ENCODE assay signal across 26 mouse cellular contexts in genomic region chr3:152278431-152278830, GRCm38 (mm10). TPM values are rescaled to one million over a fixed set of nuclear protein-coding genes. Genes with fewer than 3 reads are reported as not detected.
DNase-seq lines count a peak whose midpoint lies in the region; ATAC-seq and TF ChIP-seq lines count a peak whose summit lies in the region.
"Had no signal": no experiment of that assay in that cellular context is flagged by ENCODE, and none has a peak within 500 bp of the region (broad histone marks: within the 10 kb centered on the region; RNA-seq: fewer than 3 reads in every experiment).

No protein-coding gene starts in this region.

- no peak overlapping the region for H3K9ac ChIP-seq in embryonic facial prominence, embryonic 12.5 days
- peak overlapping the region; percentile 25; the same call in 1 of the 2 replicates for H3K9ac ChIP-seq in heart, embryonic 14.5 days (ENCODE audit: low read length)
- no peak overlapping the region for H3K9ac ChIP-seq in kidney, postnatal 0 days (ENCODE audit: low read depth, low read length)
- no peak overlapping the region for H3K9ac ChIP-seq in embryonic facial prominence, embryonic 15.5 days
- H3K9ac ChIP-seq: forebrain, embryonic 13.5 days; hindbrain, embryonic 12.5 days; limb, embryonic 13.5 days; liver, embryonic 13.5 days; midbrain, embryonic 15.5 days; neural tube, embryonic 13.5 days had no signal

- H3K4me1 ChIP-seq in embryonic facial prominence, embryonic 12.5 days: peaks cover 7% of the 10 kb centered on the region; the same call in 1 of the 2 replicates
- H3K4me1 ChIP-seq in embryonic facial prominence, embryonic 10.5 days: peaks cover 11% of the 10 kb centered on the region
- H3K4me1 ChIP-seq in heart, embryonic 14.5 days (ENCODE audit: control insufficient read depth in 2 of 2, insufficient read depth in 2 of 2, low read length in 2 of 2): peaks cover under 1 to 7% of the 10 kb centered on the region in 2 experiments; a peak in 2 of 4 replicates
- H3K4me1 ChIP-seq in kidney, postnatal 0 days (replicated peaks; ENCODE audit: insufficient read depth, low read length): no peaks in the 10 kb centered on the region
- no peaks in the 10 kb centered on the region for H3K4me1 ChIP-seq in embryonic facial prominence, embryonic 15.5 days
- H3K4me1 ChIP-seq: forebrain, embryonic 13.5 days; hindbrain, embryonic 12.5 days; midbrain, embryonic 15.5 days; neural tube, embryonic 13.5 days had no signal

- no peaks in the 10 kb centered on the region for H3K27me3 ChIP-seq in embryonic facial prominence, embryonic 12.5 days
- no peaks in the 10 kb centered on the region for H3K27me3 ChIP-seq in embryonic facial prominence, embryonic 10.5 days (replicated peaks; ENCODE audit: low read depth, poor library complexity, severe bottlenecking)
- no peaks in the 10 kb centered on the region for H3K27me3 ChIP-seq in heart, embryonic 14.5 days (ENCODE audit: control insufficient read depth, insufficient read depth, low read length)
- no peaks in the 10 kb centered on the region for H3K27me3 ChIP-seq in kidney, postnatal 0 days (ENCODE audit: insufficient read depth, low read length)
- H3K27me3 ChIP-seq in embryonic facial prominence, embryonic 15.5 days: no peaks in the 10 kb centered on the region
- H3K27me3 ChIP-seq: forebrain, embryonic 13.5 days; hindbrain, embryonic 12.5 days; limb, embryonic 13.5 days; liver, embryonic 13.5 days; megakaryocyte, embryonic 14.5 days; midbrain, embryonic 15.5 days; neural tube, embryonic 13.5 days had no signal

- 20% methylated on average over 2 of the region's 2 CpGs for WGBS in embryonic facial prominence, embryonic 12.5 days
- WGBS in embryonic facial prominence, embryonic 10.5 days: 43% methylated on average over 2 of the region's 2 CpGs
- WGBS in heart, embryonic 14.5 days: 30% methylated on average over 2 of the region's 2 CpGs
- WGBS in kidney, postnatal 0 days: 24% methylated on average over 2 of the region's 2 CpGs
- WGBS in embryonic facial prominence, embryonic 15.5 days: 23% methylated on average over 2 of the region's 2 CpGs

- no peak for TF ChIP-seq CTCF in kidney, postnatal 0 days (IDR thresholded peaks at IDR 0.05; ENCODE audit: low read depth)

- no peak overlapping the region for H3K4me2 ChIP-seq in embryonic facial prominence, embryonic 12.5 days (replicated peaks)
- H3K4me2 ChIP-seq in heart, embryonic 14.5 days (ENCODE audit: low read length): no peak overlapping the region
- no peak overlapping the region for H3K4me2 ChIP-seq in kidney, postnatal 0 days (ENCODE audit: low read length)
- H3K4me2 ChIP-seq in embryonic facial prominence, embryonic 15.5 days (replicated peaks): no peak overlapping the region
- H3K4me2 ChIP-seq: forebrain, embryonic 13.5 days; hindbrain, embryonic 12.5 days; limb, embryonic 13.5 days; liver, embryonic 13.5 days; midbrain, embryonic 15.5 days; neural tube, embryonic 13.5 days had no signal

- no peak for DNase-seq in embryonic facial prominence, embryonic 10.5 days (ENCODE audit: low spot score)
- no peak for DNase-seq in heart, postnatal 25 days (ENCODE audit: low spot score)
- DNase-seq in kidney, postnatal 0 days (ENCODE audit: low spot score): peak; percentile 61
- no peak for DNase-seq in kidney, postnatal 10 days
- DNase-seq in layer of hippocampus, postnatal 14 days (ENCODE audit: low spot score in 2 of 2): no peak
- DNase-seq: adrenal gland, postnatal 25 days; cerebellum, adult 9-10 months; gastrocnemius, postnatal 10 days; kidney, postnatal 14 days; layer of hippocampus, postnatal 36 days; liver, embryonic 13.5 days; lung, adult 2 months; lung, postnatal 36 days; retina, postnatal 1 day had no signal

- no peak for ATAC-seq in embryonic facial prominence, embryonic 12.5 days (ENCODE audit: insufficient number of reproducible peaks, insufficient read depth, low FRiP score, low TSS enrichment)
- ATAC-seq in heart, embryonic 14.5 days (ENCODE audit: insufficient number of reproducible peaks, insufficient read depth, low FRiP score, low read depth): no peak
- ATAC-seq in kidney, postnatal 0 days (replicated peaks; ENCODE audit: low FRiP score, low read depth): no peak
- ATAC-seq in embryonic facial prominence, embryonic 15.5 days (ENCODE audit: insufficient number of reproducible peaks, low FRiP score, low TSS enrichment, low read depth): no peak
- ATAC-seq: forebrain, embryonic 13.5 days; intestine, postnatal 0 days; midbrain, embryonic 15.5 days had no signal

- H3K27ac ChIP-seq in embryonic facial prominence, embryonic 12.5 days: peak overlapping the region; percentile 65; the same call in 1 of the 2 replicates
- H3K27ac ChIP-seq in embryonic facial prominence, embryonic 10.5 days (replicated peaks): no peak overlapping the region
- H3K27ac ChIP-seq in heart, embryonic 14.5 days (replicated peaks in 1 of 2; ENCODE audit: control insufficient read depth in 1 of 2, insufficient read depth in 1 of 2, low read depth in 2 of 2, low read length in 2 of 2): peak overlapping the region; percentile 16 to 61; a peak in 2 of 4 replicates
- H3K27ac ChIP-seq in kidney, postnatal 0 days: no peak overlapping the region
- H3K27ac ChIP-seq in embryonic facial prominence, embryonic 15.5 days (replicated peaks): 0 out of 2 replicates have a peak overlapping the region, but pooled peaks have one; percentile 11
- H3K27ac ChIP-seq: forebrain, embryonic 13.5 days; hindbrain, embryonic 12.5 days; layer of hippocampus, adult 2 months; limb, embryonic 13.5 days; liver, embryonic 13.5 days; midbrain, embryonic 15.5 days; neural tube, embryonic 13.5 days had no signal

- no peaks in the 10 kb centered on the region for H3K9me3 ChIP-seq in embryonic facial prominence, embryonic 12.5 days
- H3K9me3 ChIP-seq in embryonic facial prominence, embryonic 10.5 days: no peaks in the 10 kb centered on the region
- H3K9me3 ChIP-seq in heart, embryonic 14.5 days (ENCODE audit: control insufficient read depth, low read length): no peaks in the 10 kb centered on the region
- H3K9me3 ChIP-seq in kidney, postnatal 0 days (replicated peaks; ENCODE audit: low read length): no peaks in the 10 kb centered on the region
- no peaks in the 10 kb centered on the region for H3K9me3 ChIP-seq in embryonic facial prominence, embryonic 15.5 days (replicated peaks)
- H3K9me3 ChIP-seq: forebrain, embryonic 13.5 days; hindbrain, embryonic 12.5 days; limb, embryonic 13.5 days; liver, embryonic 13.5 days; megakaryocyte, embryonic 14.5 days; midbrain, embryonic 15.5 days; neural tube, embryonic 13.5 days had no signal

- no peak overlapping the region for H3K4me3 ChIP-seq in embryonic facial prominence, embryonic 12.5 days
- no peak overlapping the region for H3K4me3 ChIP-seq in embryonic facial prominence, embryonic 10.5 days
- no peak overlapping the region for H3K4me3 ChIP-seq in heart, embryonic 14.5 days (ENCODE audit: control insufficient read depth in 1 of 2, insufficient read depth in 1 of 2, low read depth in 1 of 2, low read length in 2 of 2)
- H3K4me3 ChIP-seq in kidney, postnatal 0 days (replicated peaks; ENCODE audit: low read depth, low read length): no peak overlapping the region
- H3K4me3 ChIP-seq in embryonic facial prominence, embryonic 15.5 days (replicated peaks): no peak overlapping the region
- H3K4me3 ChIP-seq: forebrain, embryonic 13.5 days; hindbrain, embryonic 12.5 days; layer of hippocampus, adult 2 months; limb, embryonic 13.5 days; liver, embryonic 13.5 days; megakaryocyte, embryonic 14.5 days; midbrain, embryonic 15.5 days; neural tube, embryonic 13.5 days had no signal

- intact Hi-C loops in heart, postnatal 25 days (cut with DNase I): no loop called here

- peaks cover 22% of the 10 kb centered on the region for H3K36me3 ChIP-seq in embryonic facial prominence, embryonic 12.5 days
- peaks cover 34% of the 10 kb centered on the region for H3K36me3 ChIP-seq in embryonic facial prominence, embryonic 10.5 days (replicated peaks)
- peaks cover 29% of the 10 kb centered on the region for H3K36me3 ChIP-seq in heart, embryonic 14.5 days (ENCODE audit: control insufficient read depth, insufficient read depth, low read length)
- H3K36me3 ChIP-seq in kidney, postnatal 0 days (ENCODE audit: insufficient read depth, low read length): peaks cover 12% of the 10 kb centered on the region; the same call in 1 of the 2 replicates
- H3K36me3 ChIP-seq in embryonic facial prominence, embryonic 15.5 days: peaks cover 29% of the 10 kb centered on the region

RNA-seq across cellular contexts. Expression of gene Nexn, which starts 12.3 kb away (rescaled TPM):
- 10.1 and 13.1 TPM in 2 replicates for polyA plus RNA-seq in embryonic facial prominence, embryonic 12.5 days (2016; fragmentation: Nextera tagmentation; extraction: Ambion mirVana)
- polyA plus RNA-seq in embryonic facial prominence, embryonic 10.5 days (2016; fragmentation: Nextera tagmentation; extraction: Ambion mirVana): 3.9 and 5.7 TPM in 2 replicates
- polyA plus RNA-seq in heart, embryonic 14.5 days (2014; fragmentation: Nextera tagmentation; extraction: Ambion mirVana): 238 and 249 TPM in 2 replicates
- total RNA-seq in heart, postnatal 25 days (2021): 100 to 1,000 TPM; 324 to 334 TPM
- 15.8 and 18.1 TPM in 2 replicates for polyA plus RNA-seq in kidney, postnatal 0 days (2015; fragmentation: Nextera tagmentation; extraction: Ambion mirVana)
- 23.5 and 27.2 TPM in 2 replicates for polyA plus RNA-seq in embryonic facial prominence, embryonic 15.5 days (2015; fragmentation: Nextera tagmentation; extraction: Ambion mirVana)
- total RNA-seq in layer of hippocampus, postnatal 14 days (2021): 1 to 10 TPM; 1.5 to 4.7 TPM
- total RNA-seq: granulocyte monocyte progenitor cell, adult 5-6 weeks had no signal

Comparison
In these comparisons a context has a peak if more than half of its experiments do, and no peak if none do; other contexts are left out.
1. H3K27ac ChIP-seq: peak in embryonic facial prominence, embryonic 12.5 days (single experiment), heart, embryonic 14.5 days (2 of 2) and embryonic facial prominence, embryonic 15.5 days (single experiment); none in embryonic facial prominence, embryonic 10.5 days (single experiment) and kidney, postnatal 0 days (single experiment).